Mouse (Mus musculus) heart, embryonic 14.5 days (tissue): Measurements from ENCODE around the gene Lsm2. TPM values are rescaled to one million over a fixed set of nuclear protein-coding genes. Genes with fewer than 3 reads are reported as not detected.

Experiments
- ATAC-seq: fragments of 200-750 bp; cut with Nextera tagmentation; 2 replicates; pipeline ENCODE4 v1.8.0; 2017; ENCODE audit warnings: low read depth, moderate TSS enrichment; ENCODE audit not compliant: insufficient number of reproducible peaks, insufficient read depth, low FRiP score
- H3K27ac ChIP-seq, 2 experiments: fragments of 200-500 bp in 1 of 2; fragments of 300-500 bp in 1 of 2; sonication (generic) in 1 of 2; replicated peaks in 1 of 2; 2 replicates each; pipeline ENCODE4 v1.5.1; 2012 to 2014; ENCODE audit warnings: low read depth in 2 of 2, low read length in 2 of 2, control low read depth in 1 of 2, mild to moderate bottlenecking in 1 of 2, mixed read lengths in 1 of 2; ENCODE audit not compliant: control insufficient read depth in 1 of 2, insufficient read depth in 1 of 2
- H3K27me3 ChIP-seq: fragments of 300-500 bp; sonication (generic); 2 replicates; pipeline ENCODE4 v1.6.1; 2014; ENCODE audit warnings: mild to moderate bottlenecking, low read length, control low read depth; ENCODE audit not compliant: control insufficient read depth, insufficient read depth
- H3K36me3 ChIP-seq: fragments of 300-500 bp; sonication (generic); 2 replicates; pipeline ENCODE4 v1.6.1; 2014; ENCODE audit warnings: mild to moderate bottlenecking, control low read depth, low read length, mixed read lengths; ENCODE audit not compliant: control insufficient read depth, insufficient read depth
- H3K4me1 ChIP-seq, 2 experiments: fragments of 200-500 bp in 1 of 2; fragments of 300-500 bp in 1 of 2; sonication (generic) in 1 of 2; 2 replicates each; pipeline ENCODE4 v1.6.1; 2012 to 2014; ENCODE audit warnings: low read length in 2 of 2, control low read depth in 1 of 2, mixed read lengths in 1 of 2; ENCODE audit not compliant: control insufficient read depth in 2 of 2, insufficient read depth in 2 of 2
- H3K4me2 ChIP-seq: fragments of 300-500 bp; sonication (generic); 2 replicates; pipeline ENCODE4 v1.6.1; 2014; ENCODE audit warnings: mild to moderate bottlenecking, low read length
- H3K4me3 ChIP-seq, 2 experiments: fragments of 200-500 bp in 1 of 2; fragments of 300-500 bp in 1 of 2; sonication (generic) in 1 of 2; 2 replicates each; pipeline ENCODE4 v1.5.1; 2012 to 2014; ENCODE audit warnings: low read length in 2 of 2, mild to moderate bottlenecking in 2 of 2, control low read depth in 1 of 2, low read depth in 1 of 2, moderate library complexity in 1 of 2; ENCODE audit not compliant: control insufficient read depth in 1 of 2, insufficient read depth in 1 of 2
- H3K9ac ChIP-seq: fragments of 300-500 bp; sonication (generic); 2 replicates; pipeline ENCODE4 v1.6.1; 2014; ENCODE audit warnings: mild to moderate bottlenecking, low read length
- H3K9me3 ChIP-seq: fragments of 300-500 bp; sonication (generic); 2 replicates; pipeline ENCODE4 v1.6.1; 2016; ENCODE audit warnings: low read length, control low read depth; ENCODE audit not compliant: control insufficient read depth
- WGBS: fragments of 180-500 bp; shearing (Covaris S2); extraction: QIAGEN DNeasy Blood & Tissue Kit; methylation state at CpG from one replicate; pipeline ENCODE4 v1.1.7; 2014; 5-methylcytosine and 5-hydroxymethylcytosine counted together
- polyA plus RNA-seq: library from polyadenylated mRNA; unstranded; fragments of >200 nt; fragmentation: Nextera tagmentation; extraction: Ambion mirVana; gene quantifications from 2 replicates; pipeline ENCODE4 v1.2.1, GENCODE M21; 2014

Gene Lsm2
- 132 and 136 TPM in 2 replicates for polyA plus RNA-seq

DNA sequence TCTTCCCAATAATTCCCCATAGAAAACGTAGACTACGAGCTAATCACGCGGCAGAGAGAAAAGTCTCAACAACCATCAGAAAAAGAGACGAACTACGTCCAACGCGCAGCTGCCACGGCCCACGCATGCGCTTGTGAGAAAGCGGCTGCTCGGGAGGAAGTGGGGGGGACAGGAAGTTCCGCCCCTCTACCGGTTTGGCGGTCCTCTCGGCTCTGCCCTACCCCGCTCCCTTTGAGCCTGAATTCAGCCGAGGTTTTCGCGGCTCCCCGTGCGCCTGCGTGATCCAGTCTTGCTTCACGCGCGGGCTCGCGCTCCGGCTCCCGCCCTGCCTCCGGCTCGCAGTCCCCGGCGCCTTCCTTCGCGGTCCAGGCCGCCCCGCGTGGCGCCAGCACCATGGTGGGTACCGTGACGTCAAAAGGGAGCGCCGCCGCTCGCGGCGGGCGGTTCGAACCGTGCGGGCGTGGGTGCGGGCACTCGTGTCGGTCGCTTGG is at the start of gene Lsm2:
TSS of gene Lsm2 (plus strand) at position 173 of the 491 bp plus-strand sequence.
- WGBS = 0% methylated on average over 57 of the region's 58 CpGs
- H3K4me1 ChIP-seq = peaks cover 2 to 15% of the 10 kb centered on the region in 2 experiments; a peak in 3 of 4 replicates
- H3K9me3 ChIP-seq = no peaks in the 10 kb centered on the region
- peaks cover 27% of the 10 kb centered on the region for H3K36me3 ChIP-seq
- peak within 1 kb of the TSS; percentile 94 for H3K9ac ChIP-seq
- no peaks in the 10 kb centered on the region for H3K27me3 ChIP-seq
- H3K4me3 ChIP-seq = peak within 1 kb of the TSS; percentile 76 to 86
- H3K4me2 ChIP-seq = peak within 1 kb of the TSS; percentile 91
- H3K27ac ChIP-seq = peak within 1 kb of the TSS; percentile 95 to 97
- peak; percentile 85 for ATAC-seq

DNA sequence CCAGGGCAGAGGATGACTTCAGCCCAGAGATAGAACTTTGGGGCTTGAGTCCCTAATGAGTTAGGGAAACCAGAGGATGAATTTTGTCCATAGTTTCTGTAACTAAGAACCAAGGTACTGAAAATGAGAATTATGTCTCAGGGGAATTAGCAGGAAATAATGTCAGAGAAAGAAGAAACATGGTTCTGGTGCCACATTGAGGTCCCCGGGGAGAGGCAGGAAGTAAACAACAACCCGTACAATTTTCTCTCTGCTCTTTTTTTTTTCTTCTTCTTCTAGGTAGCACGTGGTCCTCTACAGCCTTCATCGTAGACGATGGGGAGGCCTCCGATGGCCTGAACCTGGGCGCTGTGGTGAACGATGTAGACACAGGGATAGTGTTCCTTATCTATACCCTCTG is 49.4 kb upstream of the Lsm2 start:
- Histone ChIP-seq H3K36me3 (peaks cover 21% of the 10 kb centered on the region), H3K4me3 (peak overlapping the region; percentile 77 to 84; a peak in 2 of 4 replicates), H3K4me2 (peak overlapping the region; percentile 99), H3K27me3 (no peaks in the 10 kb centered on the region), H3K9ac (peak overlapping the region; percentile 89), H3K9me3 (no peaks in the 10 kb centered on the region), H3K27ac (no peak overlapping the region), H3K4me1 (peaks cover 8 to 10% of the 10 kb centered on the region in 2 experiments; a peak in 3 of 4 replicates)
- ATAC-seq = no peak
- WGBS = 78% methylated on average over 8 of the region's 8 CpGs

- Histone ChIP-seq H3K4me2 (no peak overlapping the region), H3K4me3 (no peak overlapping the region), H3K9me3 (no peaks in the 10 kb centered on the region), H3K27ac (no peak overlapping the region; a peak in 1 of 4 replicates), H3K4me1 (peaks cover 7 to 10% of the 10 kb centered on the region in 2 experiments; a peak in 3 of 4 replicates), H3K9ac (no peak overlapping the region), H3K27me3 (no peaks in the 10 kb centered on the region), H3K36me3 (peaks cover 21% of the 10 kb centered on the region)
- no peak for ATAC-seq
- WGBS = 70% methylated on average over 24 of the region's 24 CpGs
Observed at GRCm38 (mm10) chr17:34934031-34934430, 47.6 kb upstream of the Lsm2 start.

DNA sequence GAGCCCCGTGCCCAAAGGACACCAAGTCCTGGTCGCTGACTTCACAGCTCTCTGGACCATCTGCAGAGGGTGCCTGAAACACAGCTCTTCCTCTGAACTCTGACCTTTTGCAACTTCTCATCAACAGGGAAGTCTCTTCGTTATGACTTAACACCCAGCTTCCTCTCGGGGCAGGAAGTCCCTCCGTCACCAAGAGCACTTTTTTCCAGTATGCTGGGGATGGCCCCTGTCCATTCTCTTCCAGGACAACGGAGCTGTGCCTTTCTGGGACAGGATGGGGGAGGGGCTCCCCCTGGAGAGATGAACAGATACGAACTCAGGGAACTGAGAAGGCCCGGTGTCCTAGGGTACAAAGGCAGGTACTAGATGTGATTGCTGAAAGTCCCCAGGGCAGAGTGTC is 46.8 kb upstream of the Lsm2 start:
- Histone ChIP-seq H3K9ac (no peak overlapping the region), H3K4me2 (no peak overlapping the region; the same call in 1 of the 2 replicates), H3K4me1 (peaks cover 7 to 10% of the 10 kb centered on the region in 2 experiments; a peak in 3 of 4 replicates), H3K4me3 (no peak overlapping the region), H3K9me3 (no peaks in the 10 kb centered on the region), H3K36me3 (peaks cover 21% of the 10 kb centered on the region), H3K27ac (no peak overlapping the region), H3K27me3 (no peaks in the 10 kb centered on the region)
- no peak for ATAC-seq
- WGBS = 47% methylated on average over 8 of the region's 8 CpGs

DNA sequence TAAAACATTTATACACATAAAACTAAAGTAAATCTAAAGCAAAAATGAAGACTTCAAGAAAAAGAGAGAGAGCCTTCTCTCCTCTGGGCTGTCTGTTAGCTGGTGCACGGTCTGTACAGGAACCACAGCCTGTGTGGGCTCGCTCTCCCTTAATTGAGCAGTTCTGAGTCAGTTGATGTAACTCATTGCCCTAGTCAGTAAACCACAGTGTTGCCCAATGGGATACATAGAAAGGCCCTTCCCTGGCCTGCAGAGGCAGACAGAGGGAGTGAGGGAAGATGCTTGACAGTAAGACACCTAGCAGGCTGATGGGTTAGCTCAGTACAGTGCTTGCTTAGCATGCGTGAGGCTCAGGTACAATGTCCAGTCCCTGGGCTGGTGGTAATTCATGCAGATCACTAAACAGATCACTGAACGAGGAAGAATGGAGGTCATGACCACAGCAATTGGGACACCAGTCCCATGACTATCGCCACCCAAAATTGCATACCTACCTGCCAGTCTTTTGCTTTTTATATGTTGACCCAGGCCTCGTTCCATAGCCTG is 43.6 kb upstream of the Lsm2 start:
- Histone ChIP-seq H3K36me3 (peaks cover 15% of the 10 kb centered on the region), H3K27ac (no peak overlapping the region), H3K4me2 (no peak overlapping the region), H3K4me1 (peaks cover 3 to 6% of the 10 kb centered on the region in 2 experiments; a peak in 2 of 4 replicates), H3K4me3 (no peak overlapping the region), H3K9ac (no peak overlapping the region), H3K9me3 (no peaks in the 10 kb centered on the region), H3K27me3 (no peaks in the 10 kb centered on the region)
- WGBS = 81% methylated on average over 6 of the region's 6 CpGs
- no peak for ATAC-seq

DNA sequence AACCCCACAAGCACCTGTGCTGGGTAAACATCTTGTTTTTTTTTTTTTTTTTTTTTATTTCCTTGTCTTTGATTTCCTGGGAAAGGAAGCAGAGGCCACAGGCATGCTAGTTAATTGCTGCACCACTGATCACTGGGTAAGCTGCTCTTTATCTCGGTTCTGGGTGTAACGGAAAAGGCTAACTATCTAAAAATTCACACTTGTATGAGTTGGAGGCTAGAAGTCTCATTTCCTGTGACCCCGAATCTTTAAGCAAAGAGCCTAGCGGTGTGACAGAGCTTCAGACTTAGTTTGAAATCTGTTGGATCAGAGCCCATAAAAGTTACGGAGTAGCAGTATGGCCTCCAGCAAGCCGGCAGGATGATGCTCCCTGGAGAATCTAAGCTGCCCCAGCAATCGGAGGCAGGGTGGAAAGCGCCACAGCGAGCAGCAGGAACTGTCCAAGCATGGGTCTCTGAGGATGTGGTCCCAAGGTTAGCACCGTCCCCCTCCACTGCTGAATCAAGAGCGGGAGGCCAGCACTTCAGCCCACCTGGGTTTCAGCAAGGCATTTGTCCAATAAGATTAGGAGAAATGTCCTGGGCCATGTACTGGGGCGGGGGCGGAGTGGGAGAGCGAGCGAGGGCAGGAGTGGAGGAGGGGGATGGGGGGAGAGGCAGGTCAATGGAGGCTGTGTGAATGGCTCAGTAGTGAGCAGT is 40.2 kb upstream of the Lsm2 start:
- peak overlapping the region; percentile 63 for H3K4me2 ChIP-seq
- H3K4me3 ChIP-seq = peak overlapping the region; percentile 29 to 31
- no peaks in the 10 kb centered on the region for H3K36me3 ChIP-seq
- H3K9ac ChIP-seq = peak overlapping the region; percentile 64
- H3K9me3 ChIP-seq = no peaks in the 10 kb centered on the region
- 6% methylated on average over 15 of the region's 15 CpGs for WGBS
- peaks cover 3 to 10% of the 10 kb centered on the region in 2 experiments; a peak in 2 of 4 replicates for H3K4me1 ChIP-seq
- no peaks in the 10 kb centered on the region for H3K27me3 ChIP-seq
- ATAC-seq = peak; percentile 32; the same call in 1 of the 2 replicates
- H3K27ac ChIP-seq = peak overlapping the region; percentile 66 to 75

- no peak overlapping the region for H3K9ac ChIP-seq
- ATAC-seq = no peak
Observed at GRCm38 (mm10) chr17:34943128-34943815, 38.4 kb upstream of the Lsm2 start.

More at GRCm38 (mm10) chr17:34943128-34943815, 38.4 kb upstream of the Lsm2 start:
- no peak overlapping the region for H3K27ac ChIP-seq
- no peak overlapping the region for H3K4me3 ChIP-seq
- WGBS = 75% methylated on average over 4 of the region's 4 CpGs
- no peak overlapping the region for H3K4me2 ChIP-seq
- H3K36me3 ChIP-seq = no peaks in the 10 kb centered on the region
- H3K4me1 ChIP-seq = peaks cover 3 to 10% of the 10 kb centered on the region in 2 experiments; a peak in 2 of 4 replicates
- no peaks in the 10 kb centered on the region for H3K9me3 ChIP-seq
- no peaks in the 10 kb centered on the region for H3K27me3 ChIP-seq
